Mouse (Mus musculus) lung, adult 2 months (tissue): ENCODE results near the gene Sema4d.

ENCODE experiments used
- CTCF ChIP-seq: fragments of 200-500 bp; IDR thresholded peaks from 2 replicates; pipeline ENCODE4 v1.5.1; 2011; ENCODE audit warnings: mild to moderate bottlenecking, low read length, control low read depth; ENCODE audit not compliant: insufficient read depth
- POLR2A ChIP-seq: fragments of 200-500 bp; IDR thresholded peaks from 2 replicates; pipeline ENCODE4 v1.6.1; 2011; ENCODE audit warnings: low read depth, mild to moderate bottlenecking, control low read depth, low read length, borderline replicate concordance; ENCODE audit errors: extremely low read depth

- TF ChIP-seq CTCF, result no peak
- no peak for TF ChIP-seq POLR2A
Measured at GRCm38 (mm10) chr13:51842191-51842590, 48.6 kb upstream of the Sema4d start.
